Mouse (Mus musculus) kidney, adult 2 months (tissue): Measurements from ENCODE around the gene Carf.

Experiments
- CTCF ChIP-seq: fragments of 200-500 bp; conservative IDR thresholded peaks from 2 replicates; pipeline ENCODE4 v1.5.1; 2011; ENCODE audit warnings: low read depth, mild to moderate bottlenecking, control low read depth, low read length, moderate library complexity, mixed read lengths; ENCODE audit not compliant: insufficient read depth, insufficient read length
- POLR2A ChIP-seq: fragments of 200-500 bp; IDR thresholded peaks from one replicate; pipeline ENCODE4 v1.6.1; 2011; ENCODE audit warnings: low read depth, low read length, control low read depth

DNA sequence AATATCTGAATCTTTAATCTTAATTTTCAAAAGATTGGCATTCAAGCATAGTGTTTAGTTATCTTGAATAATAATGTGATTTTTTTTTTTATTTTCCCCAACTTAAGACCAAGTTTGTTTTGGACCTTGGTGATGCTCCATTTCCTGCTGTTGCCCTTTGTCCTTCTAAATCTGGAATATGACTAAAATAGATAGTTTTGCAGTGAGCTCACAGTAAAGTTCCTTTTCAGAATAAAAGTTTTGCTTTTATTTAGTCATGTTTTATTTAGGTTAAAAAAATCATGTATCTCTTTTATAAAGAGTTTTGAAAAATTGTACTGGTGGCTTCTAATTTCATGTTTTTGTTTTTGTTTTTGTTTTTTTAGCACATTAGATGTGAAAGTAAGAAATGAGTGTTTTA lies 90.4 kb downstream of the Carf start:
- TF ChIP-seq POLR2A (no peak), CTCF (no peak)
